Mouse (Mus musculus) cerebellum, adult 18-20 months (tissue): Measurements from ENCODE around the gene E4f1.
"Not testable (repeated sequence)": the region's sequence is repeated elsewhere in the genome, so short reads cannot be mapped to it uniquely, and the experiment has no call there.

Experiments used
- DNase-seq, 2 experiments: peaks; one replicate each; pipeline ENCODE4 v3.0.0; 2021

E4f1 gene

DNA sequence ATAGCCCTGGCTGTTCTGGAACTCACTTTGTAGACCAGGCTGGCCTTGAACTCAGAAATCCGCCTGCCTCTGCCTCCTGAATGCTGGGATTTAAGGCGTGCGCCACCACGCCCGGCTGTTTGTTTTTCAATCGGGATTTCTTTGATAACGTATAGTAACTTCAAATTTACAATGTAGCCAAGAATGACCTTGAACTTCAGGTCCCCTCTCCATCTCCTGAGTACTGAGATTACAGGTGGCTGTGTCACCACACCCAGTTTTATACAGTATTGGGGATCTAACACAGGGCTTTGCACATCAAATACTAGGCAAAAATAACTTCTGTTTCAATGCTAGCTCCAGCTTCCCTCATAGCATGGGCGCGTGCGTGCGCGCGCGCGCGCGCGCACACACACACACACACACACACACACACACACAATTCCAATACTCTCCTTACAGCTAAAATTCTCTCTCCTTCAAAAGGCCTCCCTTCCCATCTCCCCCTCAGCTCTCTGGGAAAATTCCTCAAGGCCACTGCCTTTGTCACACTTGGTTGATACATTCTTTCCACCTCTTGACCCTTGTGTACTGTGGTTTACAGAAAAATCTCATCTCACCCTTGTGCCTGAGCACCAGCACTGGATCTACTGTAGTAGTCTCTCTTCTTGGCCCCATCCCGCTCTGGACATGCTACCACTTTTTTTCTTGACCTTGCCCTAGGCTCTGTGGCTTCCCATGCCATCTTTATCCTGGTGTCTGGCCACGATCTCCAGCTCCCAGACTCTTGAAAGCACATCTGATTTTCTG lies 11.1 kb upstream of the E4f1 start:
- no peak for DNase-seq

DNA sequence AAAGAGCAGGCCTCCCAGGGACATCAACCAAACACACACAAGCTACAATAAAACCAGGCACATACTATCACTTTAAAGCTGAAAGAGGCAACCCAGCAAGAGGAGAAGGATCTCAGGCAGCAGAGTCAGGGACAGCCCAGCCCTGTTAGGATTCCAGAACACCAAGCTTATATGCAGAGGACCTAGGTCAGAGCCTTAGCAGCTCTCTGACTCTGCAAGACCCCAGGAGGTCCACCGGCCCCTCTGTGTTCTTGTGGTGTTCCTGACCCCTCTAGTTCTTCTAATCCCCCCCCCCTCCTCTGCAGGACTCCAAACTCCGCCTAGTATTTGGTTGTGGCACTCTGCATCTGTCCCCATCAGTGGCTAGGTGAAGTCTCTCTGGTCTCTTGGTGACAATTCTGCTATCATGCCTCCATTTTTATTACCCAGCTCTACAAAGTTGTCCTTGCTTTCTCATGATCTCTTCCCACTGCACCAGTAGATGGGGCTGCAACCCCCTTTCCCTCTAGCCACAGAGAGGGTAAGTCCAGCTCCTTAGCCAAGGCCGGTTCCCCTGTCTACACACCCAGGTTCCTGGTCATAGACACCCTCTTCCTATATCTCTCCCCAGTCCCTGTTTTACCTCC lies 10.2 kb upstream of the E4f1 start:
- no peak for DNase-seq

DNA sequence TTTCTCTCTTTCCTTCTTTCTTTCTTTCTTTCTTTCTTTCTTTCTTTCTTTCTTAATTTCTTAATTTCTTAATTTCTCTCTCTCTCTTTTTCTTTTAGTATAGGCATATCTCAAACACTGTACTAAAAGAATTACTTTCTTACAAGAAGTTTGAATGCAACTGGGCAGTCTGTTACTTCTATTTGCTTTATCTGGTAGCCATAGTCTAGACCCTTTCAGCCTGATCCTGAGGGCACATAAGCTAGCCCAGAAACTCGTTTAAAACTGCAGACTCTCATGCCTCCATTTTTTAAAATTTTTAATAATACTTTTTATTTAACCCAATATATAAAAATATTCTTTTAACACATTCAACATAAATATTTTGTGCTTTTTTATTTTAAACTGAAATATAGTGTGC lies 9.3 kb upstream of the E4f1 start:
- no peak for DNase-seq

DNA sequence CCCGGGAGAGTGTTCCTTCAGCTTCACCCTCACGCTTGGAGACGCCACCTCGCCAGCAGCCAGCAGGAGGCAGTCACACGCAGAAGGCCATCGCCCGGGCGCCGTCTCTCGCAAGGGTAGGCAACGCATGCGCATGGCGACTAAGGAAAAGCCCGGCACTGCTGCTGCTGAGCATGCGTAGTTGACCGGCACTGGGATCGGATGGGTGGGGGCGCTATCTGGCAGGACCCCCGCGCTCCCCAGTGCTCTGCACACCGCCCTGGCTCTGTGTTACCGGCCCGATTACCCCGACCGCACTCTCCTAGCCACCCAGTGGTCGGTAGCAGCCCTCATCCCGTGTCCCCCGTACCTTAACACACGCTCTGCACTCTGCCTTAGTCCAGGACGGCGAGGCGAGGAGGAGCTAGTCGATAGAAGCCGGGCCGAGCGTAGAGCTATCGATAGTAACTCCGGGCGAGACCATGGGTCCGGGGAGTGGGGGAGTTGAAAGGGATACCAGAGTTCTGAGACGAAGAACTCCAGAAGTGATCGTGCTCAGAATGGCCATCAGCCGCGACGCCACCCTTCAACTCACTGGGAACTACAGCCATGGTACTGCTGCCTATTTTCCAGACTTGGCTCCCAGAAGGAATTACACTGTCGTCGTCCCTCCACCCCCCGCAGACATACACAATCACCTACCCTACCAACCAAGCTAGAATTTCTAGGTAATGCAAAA lies 8.7 kb upstream of the E4f1 start, which contains the start of gene Mlst8:
Gene Mlst8 (minus strand): TSS at position 416 of the 718 bp plus-strand sequence.
- DNase-seq: peak; percentile 97 to 99

DNA sequence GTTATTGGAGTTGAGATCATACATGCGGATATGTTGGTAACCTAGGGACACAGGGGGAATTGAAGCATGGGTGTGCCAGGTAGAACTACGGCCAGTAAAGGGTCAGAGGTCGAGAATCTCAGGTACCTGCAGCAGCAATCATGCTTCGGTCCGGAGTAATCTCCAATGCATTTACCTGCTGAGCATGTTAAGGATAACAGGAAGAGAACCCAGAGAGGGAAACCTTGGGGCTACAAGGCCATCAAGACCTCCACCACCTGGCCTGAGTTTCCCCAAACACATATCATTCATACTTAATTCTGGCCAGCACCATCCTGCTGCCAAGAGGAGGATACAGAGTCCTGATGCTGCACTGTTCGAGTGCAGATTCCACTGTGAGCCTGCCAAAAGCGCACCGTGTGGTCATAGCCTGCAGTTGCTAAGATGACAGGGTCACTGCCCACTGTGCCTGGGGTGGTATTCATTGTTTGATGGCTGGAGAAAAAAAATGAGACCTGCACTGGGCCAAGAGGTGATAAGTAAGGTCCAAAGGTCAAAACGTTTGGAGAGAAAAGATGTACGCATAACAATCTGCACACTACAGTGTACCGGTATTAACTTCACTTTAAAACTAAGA lies 8.0 kb upstream of the E4f1 start:
- DNase-seq: peak in 1 of 2 experiments; percentile 52

DNA sequence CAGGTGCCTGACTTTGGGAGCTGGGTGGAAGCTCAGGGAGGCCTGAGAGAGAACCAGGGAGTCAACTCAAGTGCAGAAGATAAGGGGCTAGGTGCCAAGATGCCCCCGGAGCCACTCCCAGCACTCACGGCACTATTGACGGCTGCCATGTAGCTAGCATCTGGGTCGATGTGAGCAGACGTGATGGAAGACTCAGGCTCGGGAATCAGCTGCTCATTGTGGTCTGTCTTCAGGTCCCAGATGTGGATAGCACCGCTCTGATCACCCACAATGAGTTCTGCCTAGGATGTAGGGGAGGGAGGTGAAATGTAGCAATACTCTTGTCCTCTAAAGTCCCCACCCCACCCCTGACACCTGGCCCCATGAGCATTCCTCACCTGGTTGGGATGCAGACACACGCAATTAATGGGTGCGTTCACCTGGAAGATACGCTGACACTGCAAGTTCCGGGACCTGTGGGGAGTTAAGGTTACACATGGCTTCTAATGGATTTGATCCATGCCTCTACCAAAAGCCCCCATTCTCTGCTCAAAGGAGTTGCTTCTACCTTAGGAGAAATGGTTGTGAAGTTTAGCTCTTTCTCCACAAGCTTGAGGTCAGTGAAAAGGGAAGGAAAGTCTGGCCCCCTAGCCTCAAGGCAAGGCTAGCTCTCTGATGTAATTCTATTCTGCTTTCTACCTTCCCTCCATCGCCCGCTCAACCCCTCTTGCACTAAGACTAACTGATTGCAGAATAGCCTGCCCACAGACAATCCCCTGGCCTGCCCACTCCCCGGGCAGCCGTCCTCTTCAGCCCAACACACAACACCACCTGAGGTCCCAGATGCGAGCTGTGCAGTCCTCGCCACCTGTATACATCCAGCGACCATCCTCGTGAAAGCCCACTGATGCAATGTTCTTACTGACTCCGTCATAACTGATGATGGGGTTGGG lies 7.2 kb upstream of the E4f1 start:
- no peak for DNase-seq

- DNase-seq: no peak
These were observed 6.1 kb upstream of the E4f1 start for GRCm38 (mm10) chr17:24476022-24476776.

DNA sequence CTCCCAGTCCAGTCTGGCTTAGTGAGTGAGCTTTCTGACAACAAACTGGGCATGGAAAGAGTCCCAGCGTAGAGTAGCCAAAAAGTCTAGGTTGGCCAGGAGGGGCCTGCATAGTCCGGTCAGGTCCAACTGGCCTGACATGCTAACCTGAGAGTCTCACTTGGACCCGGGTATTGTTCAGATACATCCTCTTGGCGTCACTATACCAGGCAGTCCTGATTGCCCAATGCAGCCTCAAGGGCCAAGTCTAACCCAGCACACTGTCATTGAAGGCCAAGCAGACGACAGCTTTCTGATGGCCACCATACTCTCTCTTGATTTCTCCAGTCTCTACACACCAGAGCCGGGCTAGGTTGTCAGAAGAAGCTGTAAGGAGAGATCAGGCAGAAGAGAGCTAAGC lies 5.5 kb upstream of the E4f1 start:
- no peak for DNase-seq

DNA sequence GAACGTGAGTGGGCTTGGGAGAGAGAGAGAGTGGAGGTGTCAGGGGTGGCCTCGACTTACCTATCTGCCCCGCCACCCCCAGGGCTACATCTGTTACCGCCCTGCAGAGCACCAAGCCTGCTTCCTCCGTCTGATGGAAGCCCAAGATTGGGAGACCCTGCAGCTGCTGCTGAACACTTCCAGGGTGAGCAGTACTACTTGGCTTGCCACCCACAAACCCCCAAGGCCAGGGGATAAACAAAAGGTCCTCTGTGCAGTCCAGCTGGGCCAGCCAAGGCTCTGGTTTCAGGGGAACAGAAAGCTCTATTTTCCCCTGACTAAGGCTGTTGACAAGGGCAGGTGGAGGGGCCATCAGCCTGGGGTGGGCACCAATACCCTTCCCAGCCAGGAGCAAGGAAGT lies 4.4 kb upstream of the E4f1 start:
- DNase-seq: peak in 1 of 2 experiments; percentile 24

DNA sequence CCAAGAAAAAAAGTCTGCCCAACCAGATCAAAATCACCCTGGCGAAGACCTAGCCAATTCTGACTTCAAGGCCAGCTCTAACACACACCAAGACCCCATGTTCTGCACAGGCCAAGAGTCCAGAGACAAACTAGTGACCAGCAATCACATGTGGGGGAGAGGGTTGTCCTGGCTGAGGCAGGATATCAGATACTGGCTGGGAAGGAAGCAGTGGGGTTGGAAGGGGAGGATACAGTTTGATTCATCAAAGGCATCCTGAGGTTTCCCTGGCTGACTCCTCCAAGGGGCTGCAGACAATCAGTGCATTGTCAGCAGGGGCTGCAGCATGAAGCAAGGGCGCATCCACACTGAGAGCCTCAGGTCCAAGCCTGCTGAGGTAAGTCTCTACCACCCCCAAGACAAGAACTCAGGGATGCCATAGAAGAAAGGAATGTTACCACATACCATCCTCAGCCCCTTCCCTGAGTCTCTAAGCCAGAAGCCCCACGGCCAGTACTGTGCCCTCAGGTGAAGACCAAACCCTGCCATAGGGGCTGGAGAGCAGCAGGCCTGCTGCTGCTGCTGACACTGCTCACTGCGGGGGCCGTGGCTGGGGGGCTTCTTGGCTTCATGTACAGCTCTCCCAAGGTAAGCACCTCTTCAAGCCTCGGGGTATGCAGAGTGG lies 3.6 kb upstream of the E4f1 start, which contains the start of gene Bricd5:
Gene Bricd5 (plus strand): TSS at position 273 of the 664 bp plus-strand sequence.
- no peak for DNase-seq

DNA sequence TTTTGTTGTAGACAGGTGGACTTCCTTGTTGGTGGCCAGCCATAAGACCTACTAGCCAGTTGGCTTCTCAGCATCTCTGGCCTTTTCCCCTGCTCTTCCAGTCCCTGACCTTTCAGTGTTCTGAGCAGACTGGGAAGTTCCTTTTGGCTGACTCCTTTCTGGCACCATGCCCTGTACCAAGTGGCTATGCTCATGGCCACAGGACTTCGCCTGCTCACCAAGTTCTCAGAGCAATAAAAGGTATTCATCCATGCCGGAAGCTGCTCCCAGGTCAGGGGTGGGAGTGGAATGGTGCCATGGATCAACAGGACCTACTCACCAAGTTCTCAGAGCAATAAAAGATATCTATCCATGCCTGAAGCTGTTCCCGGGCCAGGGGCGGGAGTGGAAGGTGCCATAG lies 2.4 kb upstream of the E4f1 start:
- DNase-seq: peak; percentile 72 to 78

GRCm38 (mm10) chr17:24470701-24471527 lies 801 bp upstream of the E4f1 start:
- peak; percentile 40 to 67 for DNase-seq

DNA sequence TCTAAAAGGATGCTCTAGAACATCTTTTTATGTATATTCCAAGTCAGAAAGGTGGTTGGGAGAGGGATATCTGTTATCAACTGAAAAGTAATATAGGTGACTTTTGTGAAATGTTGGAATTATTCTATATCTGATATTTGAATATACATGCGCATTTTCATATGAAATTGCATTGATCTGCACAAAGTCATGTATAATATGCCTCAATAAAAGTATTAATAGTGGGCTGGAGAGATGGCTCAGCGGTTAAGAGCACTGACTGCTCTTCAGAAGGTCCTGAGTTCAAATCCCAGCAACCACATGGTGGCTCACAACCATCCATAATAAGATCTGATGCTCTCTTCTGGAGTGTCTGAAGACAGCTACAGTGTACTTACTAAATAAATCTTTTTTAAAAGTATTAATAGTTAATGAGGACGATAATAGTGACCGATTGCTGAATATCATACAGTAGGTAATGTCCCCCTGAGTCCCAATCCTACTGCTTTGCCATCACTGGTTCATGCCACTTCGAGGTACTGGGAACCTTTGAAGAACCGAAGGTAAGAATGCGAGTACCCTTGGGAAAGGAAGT lies 690 bp downstream of the E4f1 start:
- DNase-seq: no peak

DNA sequence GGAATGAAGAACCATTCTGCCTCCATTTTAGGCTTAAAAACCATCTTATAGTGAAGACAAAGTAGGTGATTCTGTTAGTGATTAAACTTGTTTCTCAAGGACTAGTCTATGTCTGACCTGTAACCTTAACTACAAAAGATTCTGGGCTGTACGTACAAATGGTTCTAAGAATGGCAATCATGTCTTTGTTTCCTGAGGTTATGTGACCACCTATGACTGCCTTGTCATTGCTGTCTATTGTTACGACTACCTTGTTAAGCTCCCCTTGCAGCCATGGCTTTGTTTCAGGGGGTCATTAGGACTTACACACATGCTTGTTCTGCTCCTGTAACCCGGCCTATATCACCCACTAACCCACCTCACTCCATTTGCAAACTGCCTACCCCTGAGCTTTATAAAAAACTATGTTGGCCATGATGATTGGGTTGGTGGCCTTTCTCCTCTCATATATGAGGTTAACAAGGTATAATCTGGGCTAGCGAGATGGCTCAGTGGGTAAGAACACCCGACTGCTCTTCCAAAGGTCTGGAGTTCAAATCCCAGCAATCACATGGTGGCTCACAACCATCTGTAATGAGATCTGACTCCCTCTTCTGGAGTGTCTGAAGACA lies 1.4 kb downstream of the E4f1 start:
- no peak for DNase-seq

DNA sequence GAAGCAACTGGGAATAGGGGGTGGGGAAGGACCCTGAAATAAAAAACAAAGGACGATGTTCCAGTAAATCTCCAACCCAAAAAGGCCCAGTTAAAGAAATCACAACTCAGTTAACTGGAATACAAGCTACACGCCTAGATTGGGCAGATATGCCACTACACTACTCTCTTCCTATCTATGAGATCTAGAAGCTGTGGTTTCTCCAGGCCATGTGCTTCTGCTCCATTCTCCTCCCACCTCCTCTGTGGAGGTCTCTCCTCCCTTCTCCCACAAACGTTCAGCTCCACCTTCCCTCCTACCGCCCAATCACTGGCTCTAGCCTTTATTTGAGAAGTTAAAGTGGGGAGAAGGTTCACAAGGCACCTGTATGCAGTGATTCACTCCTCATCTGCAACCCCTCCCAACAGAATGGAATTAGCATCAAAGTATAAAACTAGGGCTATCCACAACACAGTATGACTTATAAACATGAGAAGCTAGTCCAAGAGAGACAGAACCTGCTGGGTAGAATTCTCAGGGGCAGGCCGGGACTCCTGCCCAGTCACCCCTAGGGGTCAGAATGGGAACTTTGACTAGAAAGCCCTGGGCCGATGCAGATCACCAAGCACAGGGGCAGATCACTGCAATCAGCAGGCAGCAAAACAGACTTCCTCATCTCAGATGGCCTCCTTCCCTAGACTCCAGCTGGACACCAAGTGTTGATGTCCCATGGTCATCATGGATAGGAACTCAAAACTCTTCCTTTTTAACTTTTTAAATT lies 6.6 kb downstream of the E4f1 start:
- DNase-seq: no peak

- no peak for DNase-seq
These were observed 7.2 kb downstream of the E4f1 start for GRCm38 (mm10) chr17:24462932-24463331.

- peak; percentile 39 to 47 for DNase-seq
These were observed 8.5 kb downstream of the E4f1 start for GRCm38 (mm10) chr17:24461580-24461979.

DNA sequence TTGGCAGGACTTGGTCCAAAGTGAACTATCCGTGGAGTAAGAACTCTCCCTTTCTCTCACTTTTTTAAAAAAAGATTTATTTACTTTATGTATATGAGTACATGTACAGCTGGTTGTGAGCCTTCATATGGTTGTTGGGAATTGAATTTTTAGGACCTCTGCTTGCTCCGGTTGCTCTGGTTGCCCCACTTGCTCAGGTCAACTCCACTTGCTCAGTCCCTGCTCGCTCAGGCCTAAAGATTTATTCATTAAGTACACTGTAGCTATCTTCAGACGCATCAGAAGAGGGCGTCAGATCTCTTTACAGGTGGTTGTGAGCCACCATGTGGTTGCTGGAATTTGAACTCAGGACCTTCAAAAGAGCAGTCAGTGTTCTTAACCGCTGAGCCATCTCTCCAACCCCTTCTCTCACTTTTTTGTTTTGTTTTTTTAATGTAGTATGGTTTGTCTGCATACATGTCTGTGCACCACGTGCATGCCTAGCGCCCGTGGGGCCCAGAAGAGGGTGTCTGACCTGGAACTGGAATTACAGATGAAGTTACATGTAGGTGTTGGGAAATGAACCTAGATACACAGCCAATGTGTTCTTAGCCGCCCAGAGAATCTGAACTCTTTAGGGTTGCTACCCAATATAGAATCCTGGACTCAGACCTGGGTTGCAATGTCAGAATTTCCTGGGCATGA lies 14.4 kb downstream of the E4f1 start:
- not testable (repeated sequence) for DNase-seq
